21 mouse cellular contexts compared by ENCODE assay signal in the genomic region with DNA sequence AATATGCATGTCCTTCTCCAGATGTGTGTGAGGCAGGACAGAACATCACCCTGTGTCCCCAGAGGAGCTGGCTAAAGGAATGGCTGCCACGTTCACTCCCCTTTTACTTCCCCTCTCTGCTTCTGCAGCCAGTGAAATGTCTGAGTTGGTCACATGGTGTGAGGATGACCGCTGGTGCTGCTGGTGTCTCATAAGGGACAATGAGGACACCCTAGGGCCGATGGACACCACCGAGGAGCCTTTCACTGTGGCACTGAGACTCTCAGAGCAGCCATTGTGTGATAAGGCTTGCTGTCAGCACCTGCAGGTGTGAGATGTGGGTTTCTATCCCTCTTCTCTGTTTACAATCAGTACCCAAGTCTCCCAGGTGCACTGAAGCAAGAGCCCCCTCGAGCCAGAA.
"Had no signal": no experiment of that assay in that cellular context is flagged by ENCODE, and none has a peak within 500 bp of the region (broad histone marks: within the 10 kb centered on the region; RNA-seq: fewer than 3 reads in every experiment).

No protein-coding gene starts in this region.

- H3K9me3 ChIP-seq: hindbrain, embryonic 13.5 days; hindbrain, embryonic 15.5 days; kidney, embryonic 15.5 days; limb, embryonic 13.5 days; limb, embryonic 15.5 days; liver, embryonic 12.5 days had no signal

- H3K4me2 ChIP-seq: hindbrain, embryonic 13.5 days; hindbrain, embryonic 15.5 days; kidney, embryonic 15.5 days; limb, embryonic 13.5 days; limb, embryonic 15.5 days; liver, embryonic 12.5 days had no signal

- H3K4me3 ChIP-seq: hindbrain, embryonic 13.5 days; hindbrain, embryonic 15.5 days; kidney, embryonic 15.5 days; limb, embryonic 13.5 days; limb, embryonic 15.5 days; liver, embryonic 12.5 days had no signal

- H3K36me3 ChIP-seq: hindbrain, embryonic 13.5 days; hindbrain, embryonic 15.5 days; kidney, embryonic 15.5 days; limb, embryonic 13.5 days; limb, embryonic 15.5 days; liver, embryonic 12.5 days had no signal

- ATAC-seq: hindbrain, postnatal 0 days; intestine, embryonic 16.5 days; liver, embryonic 12.5 days had no signal

- H3K9ac ChIP-seq: hindbrain, embryonic 13.5 days; hindbrain, embryonic 15.5 days; kidney, embryonic 15.5 days; limb, embryonic 13.5 days; limb, embryonic 15.5 days; liver, embryonic 12.5 days; liver, embryonic 14.5 days had no signal

- DNase-seq: gastrocnemius, postnatal 14 days; gastrocnemius, postnatal 36 days; heart, adult 11 months; kidney, adult 11 months; kidney, adult 2 months; kidney, adult 9 months; kidney, postnatal 14 days; kidney, postnatal 36 days; layer of hippocampus, adult 9-11 months; layer of hippocampus, postnatal 36 days; left cerebral cortex, postnatal 4 days had no signal

- H3K4me1 ChIP-seq: hindbrain, embryonic 13.5 days; hindbrain, embryonic 15.5 days; kidney, embryonic 15.5 days; limb, embryonic 13.5 days; limb, embryonic 15.5 days; liver, embryonic 12.5 days had no signal

- H3K27ac ChIP-seq: hindbrain, embryonic 13.5 days; hindbrain, embryonic 15.5 days; hindbrain, postnatal 0 days; kidney, embryonic 15.5 days; kidney, postnatal 0 days; limb, embryonic 13.5 days; limb, embryonic 15.5 days; liver, embryonic 12.5 days; liver, embryonic 14.5 days had no signal

- H3K27me3 ChIP-seq: hindbrain, embryonic 13.5 days; hindbrain, embryonic 15.5 days; kidney, embryonic 15.5 days; limb, embryonic 13.5 days; limb, embryonic 15.5 days; liver, embryonic 12.5 days had no signal
